Mouse (Mus musculus): Measurements from ENCODE around the gene Hba-a2.
"Not testable (repeated sequence)": the region's sequence is repeated elsewhere in the genome, so short reads cannot be mapped to it uniquely, and the experiment has no call there.

The Hba-a2 gene

DNA sequence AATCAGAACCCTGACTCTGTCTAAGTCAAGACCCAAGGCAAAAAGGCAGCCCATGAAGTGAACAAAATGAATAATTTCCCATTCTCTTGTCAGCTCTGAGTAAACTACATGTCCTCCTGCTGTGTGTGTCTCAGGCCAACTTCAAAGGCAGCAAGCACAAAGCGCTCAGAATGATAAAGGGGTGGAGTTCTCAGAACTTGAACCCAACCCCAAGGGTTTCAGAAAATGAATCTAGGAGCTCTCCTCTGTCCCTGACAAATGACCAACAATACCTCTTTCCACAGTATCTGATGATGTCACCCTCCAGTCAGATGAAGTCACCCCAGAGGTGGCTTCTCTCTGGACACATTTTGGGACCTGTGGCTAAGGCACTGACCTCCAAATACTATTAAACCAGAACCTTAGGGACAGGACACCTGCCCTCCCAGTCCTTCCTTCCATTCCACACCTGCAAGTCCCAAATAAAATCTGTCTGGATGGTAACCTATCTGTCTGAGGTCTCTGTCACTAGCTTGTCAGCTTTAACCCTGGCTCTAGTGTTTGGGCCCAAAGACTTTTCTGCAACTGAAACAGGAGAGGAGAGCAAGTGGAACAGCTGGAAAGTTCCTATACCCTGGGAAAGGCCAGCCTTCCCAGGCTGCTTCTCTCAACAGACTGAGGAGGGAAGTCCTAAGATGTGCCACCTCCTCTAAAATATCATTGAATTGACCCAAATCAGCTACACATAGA is 14.7 kb upstream of the Hba-a2 start:
- in situ Hi-C loops (cut with MboI; ENCODE audit: low sequenced_read_pairs): no loop called here

DNA sequence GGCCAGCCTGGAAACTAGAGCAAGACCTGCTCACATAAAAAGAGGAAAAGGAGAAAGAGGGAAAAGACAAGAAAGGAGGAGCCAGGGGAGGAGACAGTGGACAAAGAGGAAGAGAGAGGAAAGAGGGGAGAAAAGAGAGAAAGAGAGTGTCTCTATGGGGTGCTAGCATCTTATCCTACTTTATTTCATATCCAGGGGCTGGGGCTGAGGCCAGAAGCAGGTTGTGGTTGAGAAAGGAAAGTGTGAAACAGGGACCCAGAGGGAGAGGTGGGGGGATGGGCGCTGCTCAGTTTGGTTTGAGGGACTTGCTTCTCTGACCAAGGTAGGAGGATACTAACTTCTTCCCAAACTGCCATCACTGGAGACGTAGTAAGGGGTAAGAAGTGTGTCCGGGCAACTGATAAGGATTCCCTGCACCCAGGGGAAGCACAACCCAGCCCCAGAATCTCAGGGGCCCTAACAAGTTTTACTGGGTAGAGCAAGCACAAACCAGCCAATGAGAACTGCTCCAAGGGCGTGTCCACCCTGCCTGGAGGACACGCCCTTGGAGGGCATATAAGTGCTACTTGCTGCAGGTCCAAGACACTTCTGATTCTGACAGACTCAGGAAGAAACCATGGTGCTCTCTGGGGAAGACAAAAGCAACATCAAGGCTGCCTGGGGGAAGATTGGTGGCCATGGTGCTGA is 13.1 kb upstream of the Hba-a2 start, which contains the start of gene Hba-a1:
Hba-a1 (plus strand) TSS at position 421 of the 687 bp plus-strand sequence.
- in situ Hi-C loops (cut with MboI; ENCODE audit: low sequenced_read_pairs): not testable (repeated sequence)

DNA sequence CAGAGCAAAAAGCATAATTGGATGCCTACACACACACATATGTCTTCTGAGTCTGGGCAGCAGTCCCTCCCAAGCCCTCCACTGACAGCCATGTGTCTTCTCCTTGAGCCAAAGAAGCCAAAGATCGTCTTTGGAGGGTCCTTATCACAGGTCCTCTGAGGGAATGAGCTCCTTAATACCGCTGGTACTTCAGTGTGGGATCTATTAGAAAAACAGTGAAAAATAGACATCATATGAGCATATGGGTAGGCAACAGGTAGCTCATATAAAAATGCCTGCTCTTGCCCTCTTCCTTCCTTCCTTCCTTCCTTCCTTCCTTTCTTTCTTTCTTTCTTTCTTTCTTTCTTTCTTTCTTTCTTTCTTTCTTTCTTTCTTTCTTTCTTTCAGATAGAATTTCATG is 11.7 kb upstream of the Hba-a2 start:
- in situ Hi-C loops (cut with MboI; ENCODE audit: low sequenced_read_pairs): not testable (repeated sequence)

DNA sequence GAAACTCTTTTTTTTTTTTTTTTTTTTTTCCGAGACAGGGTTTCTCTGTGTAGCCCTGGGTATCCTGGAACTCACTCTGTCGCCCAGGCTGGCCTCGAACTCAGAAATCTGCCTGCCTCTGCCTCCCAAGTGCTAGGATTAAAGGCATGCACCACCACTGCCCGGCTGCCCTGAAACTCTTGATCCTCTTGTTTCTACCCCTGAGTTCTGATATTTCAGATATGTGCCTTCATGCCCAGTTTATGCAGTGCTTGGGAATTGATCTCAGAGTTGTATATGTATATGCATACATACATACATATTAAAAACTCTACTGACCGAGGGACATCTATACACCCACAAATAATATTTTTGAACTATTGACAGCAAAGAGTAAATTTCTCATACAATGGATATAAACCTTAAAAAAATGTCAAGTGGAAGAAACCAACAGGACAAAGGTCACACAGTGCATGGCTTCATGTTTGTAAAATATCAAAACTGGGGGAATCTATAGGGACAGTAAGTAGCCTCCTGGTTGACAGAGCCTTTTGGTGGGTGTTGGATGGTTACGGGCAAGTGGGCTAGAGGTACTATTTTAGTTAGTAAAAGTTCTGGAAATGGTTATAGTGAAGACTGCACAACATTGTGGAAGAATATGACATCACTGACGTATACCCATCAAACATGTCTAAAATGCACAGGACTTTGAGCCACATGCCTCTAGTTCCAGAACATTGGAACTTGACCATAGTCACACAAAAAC is 11.1 kb upstream of the Hba-a2 start:
- in situ Hi-C loops (cut with MboI; ENCODE audit: low sequenced_read_pairs): no loop called here

DNA sequence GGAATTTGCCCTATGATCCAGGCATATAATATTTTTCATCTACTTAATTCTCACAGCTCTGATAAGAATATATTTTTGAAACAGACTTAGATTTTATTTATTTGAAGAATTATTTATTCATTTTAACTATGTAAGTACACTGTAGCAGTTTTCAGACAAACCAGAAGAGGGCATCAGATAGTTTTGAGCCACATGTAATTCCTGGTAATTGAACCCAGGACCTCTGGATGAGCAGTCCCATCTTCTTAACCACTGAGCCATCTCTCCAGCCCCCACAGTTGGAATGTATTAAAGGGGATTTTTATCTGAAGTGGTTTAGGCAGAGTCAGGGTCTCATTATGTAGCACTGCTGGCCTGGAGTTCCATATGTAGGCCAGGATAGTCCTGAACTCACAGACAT is 10.4 kb upstream of the Hba-a2 start:
- in situ Hi-C loops (cut with MboI; ENCODE audit: low sequenced_read_pairs): not testable (repeated sequence)

DNA sequence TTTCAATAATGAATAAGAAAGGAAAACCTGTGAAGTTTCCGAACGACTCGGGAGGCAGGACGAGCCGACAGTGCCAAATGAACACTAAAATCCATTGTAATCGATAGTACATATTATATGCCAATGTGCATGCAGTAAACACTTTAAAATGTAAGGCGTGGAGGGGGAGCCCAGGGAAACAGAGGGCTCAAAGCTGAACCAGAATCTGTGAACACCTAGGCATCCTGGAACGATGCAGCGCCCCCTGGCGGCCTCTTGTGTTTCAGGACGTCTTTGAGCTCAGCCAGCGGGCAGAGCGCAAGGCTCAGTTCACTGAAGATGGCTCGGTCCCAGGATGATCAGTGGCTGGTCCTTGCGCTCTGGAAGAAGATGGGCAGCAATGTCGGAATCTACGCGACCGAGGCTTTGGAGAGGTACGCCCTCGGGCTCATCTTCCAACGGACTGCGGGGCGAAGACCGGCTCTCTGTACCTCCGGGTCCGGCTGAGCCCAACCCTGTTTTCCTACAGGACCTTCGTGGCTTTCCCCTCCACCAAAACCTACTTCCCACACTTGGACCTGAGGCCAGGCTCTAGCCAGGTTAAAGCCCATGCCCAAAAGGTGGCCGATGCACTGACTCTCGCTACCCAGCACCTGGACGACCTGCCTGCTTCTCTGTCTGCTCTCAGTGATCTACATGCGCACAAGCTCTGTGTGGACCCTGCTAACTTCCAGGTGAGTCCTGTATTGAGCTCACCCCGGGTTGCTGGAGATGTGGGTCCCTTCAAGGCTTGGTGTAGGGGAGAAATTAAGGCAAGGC is 9.4 kb upstream of the Hba-a2 start, which contains the start of gene Hbq1b:
Hbq1b (plus strand) TSS at position 271 of the 798 bp plus-strand sequence.
- in situ Hi-C loops (cut with MboI; ENCODE audit: low sequenced_read_pairs): not testable (repeated sequence)

DNA sequence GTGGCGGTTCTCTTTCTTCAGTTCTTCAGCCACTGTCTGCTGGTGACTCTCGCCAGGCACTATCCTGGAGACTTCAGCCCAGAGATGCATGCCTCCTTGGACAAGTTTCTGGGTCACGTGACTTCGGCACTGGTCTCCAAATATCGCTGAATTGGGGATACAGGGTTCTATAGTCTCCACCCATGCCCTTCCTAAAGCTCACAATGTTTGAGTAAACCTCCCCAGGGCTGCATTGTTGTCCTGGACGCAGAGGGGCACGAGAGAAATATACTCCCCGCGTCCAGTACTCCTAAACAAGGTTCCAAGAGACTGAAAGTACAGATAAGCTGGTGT is 8.8 kb upstream of the Hba-a2 start:
- in situ Hi-C loops (cut with MboI; ENCODE audit: low sequenced_read_pairs): no loop called here

DNA sequence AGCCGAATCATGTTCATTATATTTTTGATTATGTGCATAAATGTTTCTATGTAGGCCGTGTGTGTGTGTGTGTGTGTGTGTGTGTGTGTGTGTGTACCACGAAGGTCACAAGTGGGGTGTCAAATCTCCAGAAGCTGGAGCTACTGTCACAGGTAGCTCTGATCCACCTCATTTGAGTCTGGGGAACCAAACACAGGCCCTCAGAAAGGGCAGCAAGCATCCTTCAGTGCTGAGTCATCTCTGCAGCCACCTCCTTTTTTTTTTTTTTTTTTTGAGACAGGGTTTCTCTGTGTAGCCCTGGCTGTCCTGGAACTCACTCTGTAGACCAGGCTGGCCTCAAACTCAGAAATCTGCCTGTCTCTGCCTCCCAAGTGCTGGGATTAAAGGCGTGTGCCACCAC is 3.5 kb upstream of the Hba-a2 start:
- in situ Hi-C loops (cut with MboI; ENCODE audit: low sequenced_read_pairs): not testable (repeated sequence)

DNA sequence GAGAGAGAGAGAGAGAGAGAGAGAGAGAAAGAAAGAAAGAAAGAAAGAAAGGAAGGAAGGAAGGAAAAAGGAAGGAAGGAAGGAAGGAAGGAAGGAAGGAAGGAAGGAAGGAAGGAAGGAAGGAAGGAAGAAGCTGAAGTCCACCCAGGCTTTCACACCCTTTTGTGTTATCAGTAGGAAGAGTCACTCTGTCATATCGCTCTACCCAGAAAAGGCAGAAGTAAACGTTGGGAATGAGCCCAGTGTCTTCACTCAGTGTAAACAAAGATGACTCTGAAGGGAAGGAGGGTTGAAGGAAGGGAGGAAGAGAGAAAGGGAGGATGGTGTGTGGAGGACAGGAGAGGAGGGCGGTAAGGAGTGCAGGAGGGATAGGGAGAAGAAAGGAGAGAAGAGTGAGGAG is 2.8 kb upstream of the Hba-a2 start:
- in situ Hi-C loops (cut with MboI; ENCODE audit: low sequenced_read_pairs): not testable (repeated sequence)

DNA sequence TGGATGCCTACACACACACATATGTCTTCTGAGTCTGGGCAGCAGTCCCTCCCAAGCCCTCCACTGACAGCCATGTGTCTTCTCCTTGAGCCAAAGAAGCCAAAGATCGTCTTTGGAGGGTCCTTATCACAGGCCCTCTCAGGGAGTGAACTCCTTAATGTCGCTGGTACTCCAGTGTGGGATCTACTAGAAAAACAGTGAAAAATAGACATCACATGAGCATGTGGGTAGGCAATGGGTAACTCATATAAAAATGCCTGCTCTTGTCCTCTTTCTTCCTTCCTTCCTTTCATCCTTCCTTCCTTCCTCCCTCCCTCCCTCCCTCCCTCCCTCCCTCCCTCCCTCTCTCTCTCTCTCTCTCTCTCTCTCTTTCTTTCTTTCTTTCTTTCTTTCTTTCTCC is 1.1 kb downstream of the Hba-a2 start:
- in situ Hi-C loops (cut with MboI; ENCODE audit: low sequenced_read_pairs): not testable (repeated sequence)

DNA sequence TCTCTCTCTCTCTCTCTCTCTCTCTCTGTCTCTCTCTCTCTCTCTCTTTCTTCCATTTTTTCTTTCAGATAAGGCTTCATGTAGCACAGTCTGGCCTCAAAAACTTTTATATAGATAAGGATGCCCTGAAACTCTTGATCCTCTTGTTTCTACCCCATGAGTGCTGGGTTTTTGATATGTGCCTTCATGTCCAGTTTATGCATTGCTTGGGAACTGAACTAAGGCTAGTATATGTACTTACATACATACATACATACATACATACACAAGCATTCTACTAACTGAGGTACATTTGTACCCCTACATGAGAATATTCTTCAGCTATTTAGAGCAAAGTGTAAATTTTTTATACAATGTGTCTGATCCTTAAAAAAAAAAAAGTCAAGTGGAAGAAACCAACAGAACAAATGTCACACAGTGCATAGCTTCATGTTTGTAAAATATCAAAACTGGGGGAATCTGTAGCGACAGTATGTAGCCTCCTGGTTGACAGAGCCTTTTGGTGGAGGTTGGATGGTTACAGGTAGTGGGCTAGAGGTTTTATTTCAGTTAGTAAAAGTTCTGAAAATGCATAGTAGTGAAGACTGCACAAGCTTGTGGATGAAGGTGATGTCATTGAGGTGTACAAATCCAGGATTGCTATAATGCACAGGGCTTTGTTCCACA is 1.7 kb downstream of the Hba-a2 start:
- in situ Hi-C loops (cut with MboI; ENCODE audit: low sequenced_read_pairs): no loop called here

DNA sequence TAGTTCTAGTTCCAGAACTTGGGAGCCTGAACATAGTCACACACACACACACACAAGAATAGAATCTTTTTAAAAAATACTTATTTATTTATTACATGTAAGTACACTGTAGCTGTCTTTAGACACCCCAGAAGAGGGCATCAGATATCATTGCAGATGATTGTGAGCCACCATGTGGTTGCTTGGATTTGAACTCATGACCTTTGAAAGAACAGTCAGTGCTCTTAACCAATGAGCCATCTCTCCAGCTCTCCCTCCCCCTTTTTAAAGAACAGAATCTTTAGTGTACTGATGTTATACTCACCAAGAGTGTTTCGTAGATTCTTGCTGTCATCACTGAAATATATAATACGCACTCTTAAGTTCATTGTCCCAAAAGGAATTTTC is 2.2 kb downstream of the Hba-a2 start:
- in situ Hi-C loops (cut with MboI; ENCODE audit: low sequenced_read_pairs): no loop called here

DNA sequence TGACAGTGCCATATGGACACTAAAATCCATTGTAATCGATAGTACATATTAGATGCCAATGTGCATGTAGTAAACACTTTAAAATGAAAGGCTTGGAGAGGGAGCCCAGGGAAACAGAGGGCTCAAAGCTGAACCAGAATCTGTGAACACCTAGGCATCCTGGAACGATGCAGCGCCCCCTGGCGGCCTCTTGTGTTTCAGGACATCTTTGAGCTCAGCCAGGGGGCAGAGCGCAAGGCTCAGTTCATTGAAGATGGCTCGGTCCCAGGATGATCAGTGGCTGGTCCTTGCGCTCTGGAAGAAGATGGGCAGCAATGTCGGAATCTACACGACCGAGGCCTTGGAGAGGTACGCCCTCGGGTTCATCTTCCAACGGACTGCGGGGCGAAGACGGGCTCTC is 3.6 kb downstream of the Hba-a2 start, which contains the start of gene Hbq1a:
Hbq1a (plus strand) TSS at position 205 of the 400 bp plus-strand sequence.
- in situ Hi-C loops (cut with MboI; ENCODE audit: low sequenced_read_pairs): not testable (repeated sequence)

DNA sequence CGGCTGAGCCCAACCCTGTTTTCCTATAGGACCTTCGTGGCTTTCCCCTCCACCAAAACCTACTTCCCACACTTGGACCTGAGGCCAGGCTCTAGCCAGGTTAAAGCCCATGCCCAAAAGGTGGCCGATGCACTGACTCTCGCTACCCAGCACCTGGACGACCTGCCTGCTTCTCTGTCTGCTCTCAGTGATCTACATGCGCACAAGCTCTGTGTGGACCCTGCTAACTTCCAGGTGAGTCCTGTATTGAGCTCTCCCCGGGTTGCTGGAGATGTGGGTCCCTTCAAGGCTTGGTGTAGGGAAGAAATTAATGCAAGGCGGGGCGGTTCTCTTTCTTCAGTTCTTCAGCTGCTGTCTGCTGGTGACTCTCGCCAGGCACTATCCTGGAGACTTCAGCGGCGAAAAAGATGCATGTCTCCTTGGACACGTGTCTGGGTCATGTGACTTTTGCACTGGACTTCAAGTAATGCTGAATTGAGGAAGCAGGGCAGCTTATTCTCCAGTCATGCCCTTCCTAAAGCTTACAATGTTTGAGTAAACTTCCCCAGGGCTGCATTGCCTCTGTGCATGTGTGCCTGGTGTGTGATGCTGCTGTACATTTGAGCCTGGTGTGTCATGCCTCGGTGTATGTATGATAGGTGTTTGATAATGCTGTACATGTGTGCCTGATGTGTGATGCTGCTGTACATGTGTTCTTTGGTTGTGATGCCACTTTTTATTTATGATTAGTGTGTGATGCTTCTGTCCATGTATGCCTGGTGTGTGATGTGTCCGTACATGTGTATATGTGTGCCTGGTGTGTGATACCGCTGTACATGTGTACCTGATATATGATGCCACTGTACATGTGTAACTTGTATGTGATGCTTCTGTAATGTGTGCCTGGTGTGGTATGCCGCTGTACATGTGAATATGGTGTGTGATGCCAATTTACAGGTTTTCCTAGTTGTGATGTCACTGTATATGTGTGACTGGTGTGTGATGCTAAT is 4.3 kb downstream of the Hba-a2 start:
- in situ Hi-C loops (cut with MboI; ENCODE audit: low sequenced_read_pairs): no loop called here

DNA sequence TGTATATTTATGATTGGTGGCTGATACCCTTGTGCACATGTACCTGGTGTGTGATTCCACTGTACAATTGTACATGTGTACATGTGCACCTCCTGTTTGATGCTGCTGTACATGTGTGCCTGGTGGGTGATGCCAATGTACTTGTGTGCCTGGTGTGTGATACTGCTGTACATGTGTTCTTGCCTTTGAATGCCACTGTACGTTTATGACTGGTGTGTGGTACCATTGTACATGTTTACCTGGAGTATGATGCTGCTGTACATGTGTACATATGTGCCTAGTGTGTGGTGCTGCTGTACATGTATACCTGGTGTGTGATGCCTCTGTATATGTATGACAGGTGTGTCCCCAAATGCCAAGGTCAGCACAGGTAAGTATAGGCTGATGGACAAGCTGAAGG is 5.2 kb downstream of the Hba-a2 start:
- in situ Hi-C loops (cut with MboI; ENCODE audit: low sequenced_read_pairs): no loop called here

DNA sequence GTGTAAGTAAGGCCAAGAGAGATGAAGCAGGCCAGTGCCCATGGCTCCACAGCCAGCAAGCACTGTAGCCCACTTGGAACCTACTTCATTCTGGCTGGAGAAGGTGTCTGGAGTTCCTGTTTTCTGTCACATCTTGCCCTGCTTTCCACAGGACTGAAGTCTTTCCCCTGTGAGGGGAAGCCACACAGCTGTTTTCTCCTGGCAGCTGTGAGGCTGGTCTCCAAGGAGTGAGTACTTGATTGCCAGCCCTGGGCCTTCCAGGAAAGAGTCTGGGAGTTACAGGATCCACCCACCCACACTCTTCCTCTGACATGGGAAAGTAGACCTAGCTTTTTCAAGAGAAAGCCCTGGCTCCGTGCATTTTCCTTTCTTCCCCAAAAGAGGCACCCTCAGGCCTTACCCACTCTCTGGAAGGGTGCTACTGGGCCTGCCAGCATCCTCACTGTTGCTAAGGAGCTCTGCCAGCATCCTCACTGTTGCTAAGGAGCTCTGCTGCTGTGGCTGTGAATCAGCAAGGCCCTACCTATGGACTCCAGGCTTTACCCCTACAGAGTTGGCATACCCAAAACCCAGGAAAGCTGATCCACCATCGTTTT is 6.6 kb downstream of the Hba-a2 start:
- in situ Hi-C loops (cut with MboI; ENCODE audit: low sequenced_read_pairs): no loop called here

DNA sequence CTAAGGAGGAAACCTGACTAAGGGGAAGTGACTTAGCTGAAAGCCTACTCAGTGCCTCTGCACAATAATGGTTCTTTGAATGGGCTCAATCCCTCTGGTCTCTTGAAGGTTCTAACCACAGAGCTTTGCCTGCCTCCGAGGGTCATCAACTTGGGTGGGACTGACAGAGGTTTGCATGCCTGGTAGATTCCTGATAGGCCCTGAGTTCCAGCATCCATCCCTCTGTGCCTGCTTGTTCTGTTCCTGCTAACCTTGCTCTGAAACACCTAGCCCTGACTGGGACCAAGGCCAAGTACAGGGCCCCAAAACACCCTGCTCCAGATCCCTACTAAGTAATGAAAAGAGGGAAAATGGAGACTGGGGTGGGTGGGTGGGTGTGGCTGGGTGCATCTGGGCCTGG is 7.2 kb downstream of the Hba-a2 start:
- in situ Hi-C loops (cut with MboI; ENCODE audit: low sequenced_read_pairs): no loop called here

DNA sequence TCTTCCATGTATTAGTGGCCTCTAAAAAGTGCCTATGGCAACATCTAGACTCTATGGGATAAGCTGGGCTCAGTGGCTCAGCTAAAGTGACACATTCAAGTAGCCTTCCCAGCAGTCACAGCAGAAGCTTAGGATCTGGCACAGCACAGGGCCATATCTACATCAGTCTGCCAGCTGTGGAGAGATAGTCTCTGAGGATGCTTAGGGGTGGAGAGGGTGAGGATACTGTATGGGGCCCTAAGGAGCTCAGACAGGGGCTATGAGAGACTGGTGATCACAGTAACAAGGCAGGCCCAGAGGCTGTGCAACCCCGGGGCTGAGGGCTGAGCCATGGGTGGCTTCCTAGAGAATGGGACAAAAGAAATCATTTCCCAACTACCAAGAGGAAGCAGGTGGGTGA is 10.7 kb downstream of the Hba-a2 start:
- in situ Hi-C loops (cut with MboI; ENCODE audit: low sequenced_read_pairs): no loop called here

DNA sequence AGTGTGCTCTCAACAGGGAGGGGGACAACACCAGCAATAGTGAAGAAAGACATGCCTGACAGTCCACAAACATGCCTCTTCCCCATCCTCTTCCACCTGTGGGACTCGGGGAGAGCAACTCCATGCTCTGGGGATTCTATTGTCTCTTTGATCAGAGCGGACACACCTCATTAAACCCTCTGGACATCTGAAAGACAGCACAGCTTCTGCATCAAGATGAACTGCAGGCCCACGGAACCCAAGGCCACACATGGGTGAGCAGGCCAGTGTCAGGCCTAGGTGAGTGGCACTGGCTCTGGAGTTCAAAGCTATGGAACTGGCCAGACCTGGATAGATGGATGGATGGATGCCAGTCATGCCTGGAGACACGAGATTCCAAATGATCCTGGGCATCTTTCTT is 13.2 kb downstream of the Hba-a2 start:
- in situ Hi-C loops (cut with MboI; ENCODE audit: low sequenced_read_pairs): no loop called here

All from CH12F3 (cell line).